Mouse (Mus musculus): ENCODE results near the gene Ankdd1b.
A peak's percentile ranks its signal among the peaks of the same experiment; 100 is the strongest.

Gene Ankdd1b

DNA sequence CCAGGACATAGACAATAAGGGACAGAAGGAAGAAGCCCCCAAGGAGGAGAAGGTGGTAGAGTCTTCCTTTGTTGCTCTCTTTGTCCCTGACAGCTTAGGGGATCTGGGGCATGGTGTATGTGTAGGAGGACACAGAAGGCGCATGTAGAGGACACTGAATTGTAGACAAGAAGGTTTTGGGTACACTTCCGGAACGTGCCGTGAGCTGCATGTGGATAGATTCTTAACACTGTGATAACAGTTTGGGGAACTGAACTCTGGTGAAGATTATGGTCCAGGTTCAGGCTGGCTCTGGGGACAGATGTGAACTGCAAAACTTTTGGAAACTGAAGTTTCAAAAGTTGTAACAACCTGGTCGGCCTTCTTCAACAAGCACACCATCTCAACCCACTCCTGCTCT lies 13.4 kb downstream of the Ankdd1b start:
- no peak for DNase-seq (ENCODE audit: low read depth, low spot score)

- DNase-seq (ENCODE audit: low read depth, low spot score) = no peak
Observed at GRCm38 (mm10) chr13:96454288-96454687, 16.7 kb downstream of the Ankdd1b start.

DNA sequence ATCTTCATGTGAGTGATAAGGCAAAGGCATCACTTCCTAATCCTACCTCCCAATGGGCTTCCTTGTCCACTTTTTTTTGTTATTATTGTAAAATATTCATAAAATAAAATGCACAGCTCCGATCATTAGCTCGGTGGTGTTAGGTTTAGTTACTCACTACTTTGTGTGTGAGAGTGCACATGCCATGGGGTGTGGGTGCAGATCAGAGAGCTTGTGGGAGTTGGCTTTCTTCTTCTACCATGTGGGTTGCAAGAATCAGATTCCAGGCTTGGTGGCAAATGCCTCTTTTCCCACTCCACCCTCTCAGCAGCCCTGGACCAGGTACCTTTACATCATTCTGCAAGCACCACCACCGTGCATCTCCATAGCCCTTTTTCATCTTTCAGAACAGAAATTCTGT lies 18.4 kb downstream of the Ankdd1b start:
- no peak for DNase-seq (ENCODE audit: low read depth, low spot score)

DNA sequence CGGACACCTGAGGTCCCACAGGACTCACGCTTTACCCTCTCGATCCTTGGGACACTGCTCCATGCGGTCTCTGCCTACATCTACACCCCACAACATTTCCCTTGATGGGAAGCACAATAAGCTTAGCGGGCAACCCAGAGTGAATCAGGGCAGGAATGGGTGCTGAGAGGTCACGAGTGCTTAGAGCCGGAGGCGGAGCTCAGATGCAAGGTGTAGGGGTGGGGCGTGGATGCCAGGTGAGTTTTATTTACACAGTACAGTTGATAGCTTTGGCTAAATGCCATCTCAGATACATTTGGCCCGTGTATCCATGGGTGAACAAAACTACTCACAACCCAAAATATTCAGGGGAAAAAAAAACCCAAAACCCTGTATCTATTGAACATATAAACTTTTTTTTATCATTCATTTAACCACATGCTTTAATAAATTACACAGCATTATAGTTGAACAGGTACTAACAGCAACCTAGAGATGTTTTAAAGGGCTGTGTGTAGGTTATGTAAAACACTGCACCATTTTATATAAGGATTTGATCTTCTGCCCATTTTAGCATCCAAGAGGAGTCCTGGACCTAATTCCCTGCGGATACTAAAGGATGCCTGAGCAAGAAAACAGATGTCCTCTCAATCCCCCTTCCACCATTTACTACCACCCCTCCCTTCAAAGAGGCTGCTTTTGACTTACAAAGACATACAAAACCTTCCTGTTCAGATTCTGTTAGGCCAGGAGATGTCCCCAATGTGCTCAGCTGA lies 19.4 kb downstream of the Ankdd1b start:
- no peak for DNase-seq (ENCODE audit: low read depth, low spot score)

GRCm38 (mm10) chr13:96450869-96451268 lies 20.1 kb downstream of the Ankdd1b start:
- no peak for DNase-seq (ENCODE audit: low read depth, low spot score)

DNA sequence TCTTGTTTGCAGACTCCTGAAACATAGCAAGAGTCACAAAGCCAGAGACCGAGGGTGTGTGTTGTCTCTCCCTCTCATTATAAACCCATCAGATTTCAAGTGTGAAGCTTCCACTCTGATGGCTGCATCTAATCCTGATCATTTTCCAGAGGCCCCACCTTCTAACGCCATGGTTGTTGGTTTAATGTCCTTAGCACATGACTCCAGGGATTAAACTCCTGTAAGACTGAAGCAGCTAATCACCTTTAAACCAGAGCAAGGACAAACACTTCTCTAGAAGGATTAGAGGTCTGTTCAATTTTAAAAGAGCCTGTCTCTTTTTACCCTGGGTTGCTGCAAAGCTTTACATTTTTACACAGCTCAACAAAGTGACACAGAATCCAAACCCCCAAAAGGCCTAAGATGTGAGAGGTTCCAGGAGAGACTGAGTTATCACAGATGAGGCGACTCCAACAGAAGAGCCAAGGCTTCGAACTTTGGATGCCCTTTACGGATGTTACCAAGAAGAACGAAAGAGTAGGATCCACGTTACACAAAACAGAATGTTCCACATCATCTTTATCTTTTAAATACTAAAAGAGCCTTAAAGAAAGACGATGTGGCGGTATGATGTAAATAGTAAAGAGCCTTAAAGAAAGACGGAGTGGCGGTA lies 20.7 kb downstream of the Ankdd1b start:
- DNase-seq (ENCODE audit: low read depth, low spot score) = no peak

DNA sequence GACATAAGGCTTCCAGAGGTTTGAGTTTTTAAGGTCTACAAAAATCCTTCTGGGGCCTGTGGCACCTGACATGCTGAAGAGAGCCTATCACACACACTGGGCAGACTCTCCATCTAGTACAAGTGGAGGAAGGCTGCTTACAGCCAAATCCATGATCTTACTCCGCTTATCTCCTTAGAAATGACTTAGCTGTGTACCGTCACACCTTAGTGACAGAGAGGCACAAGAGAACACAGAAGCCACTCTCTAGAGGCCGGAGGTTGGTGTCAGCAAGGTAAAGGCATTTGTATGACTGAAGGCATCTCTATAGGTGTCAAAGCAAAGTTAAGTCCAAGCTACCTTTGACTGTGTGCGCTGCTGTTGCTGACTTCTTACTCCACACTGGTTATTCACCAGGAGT lies 30.6 kb downstream of the Ankdd1b start:
- no peak for DNase-seq (ENCODE audit: low read depth, low spot score)

DNA sequence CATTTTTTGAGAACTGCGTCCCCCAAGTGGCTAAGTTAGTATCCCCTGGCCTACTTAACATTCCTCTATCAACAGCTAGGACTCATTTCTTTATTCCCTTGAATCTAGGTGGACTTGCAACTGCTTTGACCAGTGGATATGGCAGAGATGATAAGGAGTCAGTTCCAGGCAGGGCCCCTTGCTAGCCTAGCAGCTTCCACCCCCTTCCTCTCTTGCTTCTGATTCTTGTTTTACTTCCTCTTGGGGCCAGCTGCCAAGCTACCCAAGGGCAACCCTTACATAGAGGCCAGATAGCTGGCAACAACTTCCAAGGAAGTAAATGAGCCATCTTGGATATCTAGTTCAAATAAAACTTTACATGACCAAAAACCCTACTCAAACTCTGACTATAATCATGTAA lies 34.1 kb downstream of the Ankdd1b start:
- DNase-seq (ENCODE audit: low read depth, low spot score) = no peak

DNA sequence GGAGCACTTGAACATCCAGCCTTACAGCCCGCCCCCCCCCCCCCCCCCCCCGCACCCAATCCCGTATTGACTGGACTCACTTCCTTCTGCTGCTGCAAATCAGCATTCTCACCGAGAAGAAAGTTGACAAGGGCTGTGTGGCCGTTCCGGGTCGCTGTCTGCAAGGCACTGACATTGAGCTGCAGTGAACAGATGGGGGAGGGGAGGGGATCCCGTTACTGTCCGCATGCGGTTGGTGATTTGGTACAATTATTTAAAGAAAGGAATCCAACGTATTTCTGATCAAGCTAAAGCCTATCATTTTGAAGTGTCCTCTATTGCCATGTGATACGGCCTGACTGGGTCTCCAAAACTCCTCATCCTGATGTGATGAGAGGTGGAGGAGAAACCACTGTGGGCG lies 35.2 kb downstream of the Ankdd1b start:
- DNase-seq (ENCODE audit: low read depth, low spot score) = no peak

DNA sequence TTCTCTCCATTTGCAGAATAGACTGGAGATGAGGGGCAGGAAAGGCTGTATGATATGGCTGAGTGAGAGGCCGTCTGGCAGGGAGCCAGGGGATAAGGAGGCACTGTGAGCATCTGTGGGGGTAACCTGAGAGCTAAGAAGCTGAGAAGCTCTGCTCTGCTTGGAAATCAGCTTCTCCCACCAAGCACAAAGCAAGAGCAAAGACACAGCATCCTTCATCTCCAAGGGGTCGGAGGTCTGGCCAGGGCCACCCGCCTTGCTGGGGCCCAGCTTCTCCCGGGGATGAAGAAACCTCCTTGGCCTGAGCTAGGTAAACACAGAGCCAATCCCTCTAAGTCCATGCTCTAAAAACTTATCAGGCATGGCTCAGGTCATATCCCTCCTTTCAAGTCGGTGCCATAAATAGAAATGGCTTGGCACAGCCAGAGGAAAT lies 36.1 kb downstream of the Ankdd1b start:
- DNase-seq (ENCODE audit: low read depth, low spot score) = no peak

GRCm38 (mm10) chr13:96433648-96434190 lies 37.3 kb downstream of the Ankdd1b start:
- DNase-seq (ENCODE audit: low read depth, low spot score) = no peak

DNA sequence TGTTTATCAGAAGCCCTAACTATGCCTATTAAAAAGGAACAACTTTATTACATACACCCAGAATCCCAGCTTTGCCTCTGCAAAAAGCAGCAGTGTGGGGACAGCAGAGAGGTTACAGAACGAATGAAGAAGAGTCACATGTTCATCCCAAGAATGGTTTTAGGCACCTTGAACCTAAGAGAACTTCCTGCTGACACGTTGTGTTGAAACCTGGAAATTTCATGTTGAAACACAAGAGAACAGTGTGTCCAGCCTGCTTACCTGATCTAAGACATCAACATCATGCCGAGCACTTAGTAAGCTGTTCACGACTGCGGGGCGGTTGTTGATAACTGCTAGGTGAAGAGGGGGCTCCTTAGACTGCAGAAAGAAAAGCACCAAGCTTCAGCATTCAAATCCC lies 38.0 kb downstream of the Ankdd1b start:
- DNase-seq (ENCODE audit: low read depth, low spot score) = no peak

- DNase-seq (ENCODE audit: low read depth, low spot score) = no peak
Observed at GRCm38 (mm10) chr13:96432376-96432811, 38.6 kb downstream of the Ankdd1b start.

GRCm38 (mm10) chr13:96431595-96432156 lies 39.3 kb downstream of the Ankdd1b start:
- DNase-seq (ENCODE audit: low read depth, low spot score) = peak; percentile 89

DNA sequence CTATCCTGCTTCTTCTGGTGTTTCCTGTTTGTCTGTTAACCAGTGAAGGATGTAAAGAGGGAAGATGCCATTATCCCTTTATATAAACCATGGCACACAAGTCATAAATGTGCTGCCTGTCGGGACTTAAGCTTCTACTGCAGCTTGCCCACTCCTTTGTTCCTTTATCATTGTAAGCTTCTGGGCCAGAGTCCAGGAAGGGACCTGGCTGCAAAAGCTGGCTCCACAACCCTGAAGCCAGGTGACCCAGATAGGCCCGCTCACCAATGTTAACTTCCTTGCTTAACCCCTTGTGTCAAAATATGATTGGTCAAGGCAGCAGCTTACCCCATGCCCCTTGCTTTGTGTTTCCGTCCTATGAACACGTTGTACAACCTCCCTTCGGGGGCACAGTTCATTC lies 42.5 kb downstream of the Ankdd1b start:
- DNase-seq (ENCODE audit: low read depth, low spot score) = no peak

- DNase-seq (ENCODE audit: low read depth, low spot score) = no peak
Observed at GRCm38 (mm10) chr13:96426044-96426443, 45.0 kb downstream of the Ankdd1b start.

GRCm38 (mm10) chr13:96424496-96425274 lies 46.3 kb downstream of the Ankdd1b start:
- no peak for DNase-seq (ENCODE audit: low read depth, low spot score)

- DNase-seq (ENCODE audit: low read depth, low spot score) = no peak
Observed at GRCm38 (mm10) chr13:96421230-96421629, 49.8 kb downstream of the Ankdd1b start.

GRCm38 (mm10) chr13:96418487-96418886 lies 52.5 kb downstream of the Ankdd1b start:
- DNase-seq (ENCODE audit: low read depth, low spot score) = peak; percentile 11

GRCm38 (mm10) chr13:96417261-96417813 lies 53.7 kb downstream of the Ankdd1b start:
- no peak for DNase-seq (ENCODE audit: low read depth, low spot score)

GRCm38 (mm10) chr13:96416380-96416779 lies 54.6 kb downstream of the Ankdd1b start:
- DNase-seq (ENCODE audit: low read depth, low spot score) = no peak

Measured in 3T3-L1 (cell line).